Mouse (Mus musculus) cerebellum, postnatal 25 days (tissue): ENCODE measurements around the gene Olfr476.
"Not testable (repeated sequence)": the region's sequence is repeated elsewhere in the genome, so short reads cannot be mapped to it uniquely, and the experiment has no call there.

Experiments
- DNase-seq, 2 experiments: peaks; one replicate each; pipeline ENCODE4 v3.0.0; 2021; ENCODE audit warnings: mixed read lengths in 2 of 2

The Olfr476 gene

DNA sequence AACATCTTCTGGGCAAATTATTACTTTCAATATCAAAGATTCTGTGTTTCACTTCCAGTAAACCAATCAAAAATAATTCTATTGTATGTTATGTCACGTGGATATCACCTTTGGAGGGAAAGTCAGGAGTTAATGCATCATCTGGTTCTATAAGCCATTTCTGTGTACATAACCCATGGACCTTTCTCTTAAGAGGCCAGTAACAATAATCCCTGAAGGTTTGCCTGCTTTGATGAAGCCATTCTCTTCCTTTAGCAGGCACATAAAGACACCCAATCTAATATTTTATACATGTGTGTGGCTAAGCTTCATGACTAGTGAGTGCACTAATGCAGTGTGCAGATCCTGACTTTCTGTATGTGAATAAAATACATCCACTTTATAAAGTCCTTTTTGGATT lies at the start of gene Olfr476:
Gene Olfr476 (plus strand): TSS at position 301 of the 400 bp plus-strand sequence.
- DNase-seq = no peak

DNA sequence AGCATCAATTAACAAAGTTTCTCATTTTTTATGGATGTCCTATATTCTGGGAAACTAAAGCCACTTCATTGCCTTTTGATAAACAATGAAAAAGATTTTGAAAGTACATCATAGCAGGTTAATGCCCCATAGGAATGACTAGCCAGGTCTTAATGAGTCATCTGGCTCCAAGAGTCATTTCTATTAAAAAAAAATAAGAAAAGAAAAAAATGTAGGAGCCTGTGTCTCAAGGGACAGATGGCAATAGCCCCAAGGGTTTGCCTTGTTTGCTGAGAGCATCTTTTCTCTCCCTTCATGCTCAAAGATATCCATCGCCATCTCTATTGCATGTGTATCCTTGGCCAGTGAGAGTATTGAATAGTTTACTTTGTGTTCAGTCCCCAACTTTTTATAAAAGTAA lies 34.5 kb upstream of the Olfr476 start, which contains the start of gene Olfr473:
Gene Olfr473 (plus strand): TSS at position 301 of the 400 bp plus-strand sequence.
- DNase-seq = no peak

DNA sequence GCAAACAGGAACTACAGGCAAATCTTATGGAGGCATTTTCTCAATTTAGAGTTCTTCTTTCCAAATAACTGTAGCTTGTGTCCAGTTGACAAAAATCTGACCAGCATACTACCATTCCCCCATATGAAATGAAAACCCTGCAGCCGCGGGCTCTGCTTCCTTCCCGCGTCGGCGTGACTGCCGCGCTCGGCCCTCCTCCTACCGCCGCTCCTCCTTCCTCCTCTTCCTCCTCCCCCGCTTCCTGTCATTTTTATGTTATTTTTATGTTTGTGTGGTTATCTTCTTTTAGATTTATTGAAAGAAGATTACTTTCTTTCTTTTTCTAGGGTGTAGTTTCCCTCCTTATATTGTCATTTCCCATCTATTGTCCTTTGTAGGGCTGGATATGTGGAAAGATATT lies 12.1 kb upstream of the Olfr476 start:
- not testable (repeated sequence) for DNase-seq

DNA sequence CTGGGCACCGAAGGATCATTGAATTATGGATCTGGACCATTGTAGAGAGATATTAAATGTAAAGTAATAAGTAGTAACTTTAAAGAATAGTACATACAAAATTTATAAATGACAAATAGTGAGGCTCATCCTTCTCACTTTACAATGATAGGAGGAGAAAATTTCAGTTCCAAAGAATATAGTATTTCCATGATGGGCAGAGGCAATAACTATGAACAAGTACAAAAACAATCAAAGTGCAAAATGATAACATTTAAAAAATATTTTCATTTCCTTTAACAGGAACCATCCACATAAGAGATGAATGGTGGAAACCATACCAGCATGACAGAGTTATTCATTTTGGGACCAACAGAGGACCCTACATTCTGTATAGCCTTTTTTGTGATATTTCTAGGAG lies 10.3 kb upstream of the Olfr476 start, which contains the start of gene Olfr474:
Gene Olfr474 (plus strand): TSS at position 301 of the 400 bp plus-strand sequence.
- DNase-seq = no peak

DNA sequence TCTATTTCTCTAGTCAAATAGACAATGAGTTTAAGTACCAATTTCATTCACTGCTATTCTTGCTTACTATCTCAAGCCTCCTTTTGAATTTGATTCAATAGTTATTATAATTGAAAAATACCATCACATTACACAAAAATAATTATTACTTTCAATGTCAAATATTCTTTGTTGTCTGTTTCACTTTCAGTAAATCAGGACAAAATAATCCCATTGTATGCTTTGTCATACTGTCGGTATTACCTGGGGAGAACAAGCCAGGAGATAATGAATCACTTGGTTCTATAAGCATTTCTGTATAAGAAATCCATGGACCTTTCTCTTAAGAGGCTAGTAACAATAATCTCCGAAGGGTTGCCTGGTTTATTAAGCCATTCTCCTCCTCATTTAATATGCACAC lies 21.8 kb downstream of the Olfr476 start, which contains the start of gene Olfr477:
Gene Olfr477 (plus strand): TSS at position 301 of the 400 bp plus-strand sequence.
- no peak for DNase-seq

DNA sequence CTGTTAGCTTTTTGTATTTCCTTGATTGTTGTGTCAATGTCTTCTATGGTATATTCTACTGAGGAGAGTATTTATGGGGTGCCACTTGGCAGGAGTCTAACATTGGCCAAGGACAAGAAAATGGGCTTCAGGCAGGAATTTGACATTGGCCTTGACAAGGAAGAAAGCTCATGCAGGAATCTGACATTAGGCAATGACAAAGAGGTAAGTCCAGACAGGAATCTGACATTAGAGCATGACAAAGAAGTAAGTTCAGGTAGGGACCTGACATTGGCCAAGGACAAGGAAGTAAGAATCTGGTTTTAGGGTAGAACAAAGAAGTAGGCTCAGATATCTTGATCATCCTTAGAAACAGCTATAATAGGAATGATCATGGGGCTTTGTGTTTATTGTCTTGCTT lies 49.7 kb downstream of the Olfr476 start:
- DNase-seq = not testable (repeated sequence)
